Mouse (Mus musculus): ENCODE measurements at regions not wholly inside any gene's neighbourhood (a gene's known extent, or its start where the extent isn't known, plus 50 kb on each side); places are given as distances from the start of the nearest gene placed in this dataset.

DNA sequence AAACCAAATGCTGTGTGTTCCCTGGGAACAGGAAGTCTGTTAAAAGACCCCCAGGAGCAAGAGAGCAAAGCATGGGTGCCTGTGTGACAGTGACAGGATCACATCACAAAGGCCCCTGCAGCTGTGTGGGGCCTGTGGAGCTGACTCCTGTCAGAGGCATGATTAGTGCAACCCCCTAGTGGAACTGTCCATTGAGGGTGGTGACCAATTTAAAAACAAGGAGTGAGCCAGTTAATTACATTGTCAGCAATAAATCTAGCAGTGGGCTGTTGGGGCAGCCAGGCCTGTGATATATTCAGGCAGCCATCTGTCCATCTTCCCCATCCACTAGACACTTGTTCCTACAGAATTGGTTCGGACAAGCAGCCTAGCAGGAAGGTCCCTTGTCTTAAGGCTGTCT is 121.8 kb upstream of the Cxxc4 start:
- H3K27ac ChIP-seq (ENCODE audit: insufficient read depth, low read depth, low read length, poor library complexity, severe bottlenecking), result no peak overlapping the region
- H3K36me3 ChIP-seq (ENCODE audit: control insufficient read depth, insufficient read depth, low read length, poor library complexity, severe bottlenecking), result no peaks in the 10 kb centered on the region
- no peak for DNase-seq (ENCODE audit: low read depth, low spot score)
- no peak overlapping the region for H3K4me3 ChIP-seq (ENCODE audit: insufficient read depth in 1 of 2, low read depth in 1 of 2, low read length in 2 of 2, poor library complexity in 1 of 2, severe bottlenecking in 1 of 2)
- TF ChIP-seq ZNF384 (IDR thresholded peaks at IDR 0.05; ENCODE audit: low read depth, low read length), result no peak
- no peak for TF ChIP-seq ZC3H11A (IDR thresholded peaks at IDR 0.05; ENCODE audit: borderline replicate concordance, low read depth, low read length)
- no peak for TF ChIP-seq CHD2 (IDR thresholded peaks at IDR 0.05; ENCODE audit: low read depth, low read length)
- no peak for TF ChIP-seq HCFC1 (IDR thresholded peaks at IDR 0.05; ENCODE audit: borderline replicate concordance, insufficient read depth, low read length)
- no peak for TF ChIP-seq MAFK (IDR thresholded peaks at IDR 0.05; ENCODE audit: insufficient read depth, low read depth, low read length)
- H3K9ac ChIP-seq (ENCODE audit: insufficient read depth, low read depth, low read length, poor library complexity, severe bottlenecking), result no peak overlapping the region
- H3K4me1 ChIP-seq (ENCODE audit: control insufficient read depth in 2 of 2, insufficient read depth in 2 of 2, low read length in 2 of 2, poor library complexity in 1 of 2), result no peaks in the 10 kb centered on the region
- no peaks in the 10 kb centered on the region for H3K9me3 ChIP-seq (ENCODE audit: control insufficient read depth, insufficient read depth, low read depth, low read length)
- in situ Hi-C loops (cut with MboI; ENCODE audit: low sequenced_read_pairs in 2 of 2, unreplicated experiment in 2 of 2), result no loop called here

DNA sequence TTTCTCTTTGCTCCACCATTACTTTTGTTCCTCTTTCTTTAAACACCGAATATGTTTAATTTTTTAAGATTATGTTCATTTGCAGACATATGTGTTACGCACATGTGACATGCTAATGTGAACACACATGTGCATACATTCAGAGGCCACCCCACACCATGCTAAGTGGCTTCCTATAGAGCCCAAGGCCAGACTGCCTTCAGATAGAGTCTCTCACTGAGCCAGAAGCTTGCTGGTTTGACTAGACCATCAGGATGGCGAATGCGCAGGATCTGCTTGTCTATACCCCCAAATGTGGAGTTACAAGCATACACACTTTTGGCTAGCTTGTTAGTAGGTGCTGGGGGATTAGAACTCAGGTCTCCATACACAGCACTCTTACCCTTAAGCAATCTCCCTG is 121.3 kb upstream of the Cxxc4 start:
- no peaks in the 10 kb centered on the region for H3K36me3 ChIP-seq (ENCODE audit: control insufficient read depth, insufficient read depth, low read length, poor library complexity, severe bottlenecking)
- in situ Hi-C loops (cut with MboI; ENCODE audit: low sequenced_read_pairs in 2 of 2, unreplicated experiment in 2 of 2), result no loop called here
- no peak for DNase-seq (ENCODE audit: low read depth, low spot score)
- no peak overlapping the region for H3K9ac ChIP-seq (ENCODE audit: insufficient read depth, low read depth, low read length, poor library complexity, severe bottlenecking)
- no peaks in the 10 kb centered on the region for H3K9me3 ChIP-seq (ENCODE audit: control insufficient read depth, insufficient read depth, low read depth, low read length)
- no peak overlapping the region for H3K4me3 ChIP-seq (ENCODE audit: insufficient read depth in 1 of 2, low read depth in 1 of 2, low read length in 2 of 2, poor library complexity in 1 of 2, severe bottlenecking in 1 of 2)
- no peaks in the 10 kb centered on the region for H3K4me1 ChIP-seq (ENCODE audit: control insufficient read depth in 2 of 2, insufficient read depth in 2 of 2, low read length in 2 of 2, poor library complexity in 1 of 2)
- no peak overlapping the region for H3K27ac ChIP-seq (ENCODE audit: insufficient read depth, low read depth, low read length, poor library complexity, severe bottlenecking)
- TF ChIP-seq ZNF384 (IDR thresholded peaks at IDR 0.05; ENCODE audit: low read depth, low read length) (no peak), ZC3H11A (IDR thresholded peaks at IDR 0.05; ENCODE audit: borderline replicate concordance, low read depth, low read length) (no peak), MAFK (IDR thresholded peaks at IDR 0.05; ENCODE audit: insufficient read depth, low read depth, low read length) (no peak), CHD2 (IDR thresholded peaks at IDR 0.05; ENCODE audit: low read depth, low read length) (no peak), HCFC1 (IDR thresholded peaks at IDR 0.05; ENCODE audit: borderline replicate concordance, insufficient read depth, low read length) (no peak)

DNA sequence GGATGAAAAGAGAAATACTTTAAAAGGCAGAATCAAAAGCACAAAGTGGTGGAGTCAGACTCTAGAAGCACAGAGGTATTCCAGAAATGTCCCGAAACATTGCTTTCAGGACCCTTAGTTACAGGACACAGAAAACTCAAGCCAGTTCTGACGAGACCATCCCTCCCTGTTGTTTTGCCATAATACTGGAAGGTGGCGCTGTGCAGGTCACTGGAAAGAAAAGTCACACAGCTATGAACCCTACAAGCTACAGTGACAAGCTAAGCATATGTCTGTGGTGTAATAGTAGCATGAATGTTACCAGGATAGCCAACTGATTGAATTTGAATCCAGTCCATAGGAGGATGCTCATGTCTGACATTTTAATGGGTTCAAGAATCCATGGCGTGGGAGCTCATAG is 117.4 kb upstream of the Cxxc4 start:
- no peak overlapping the region for H3K27ac ChIP-seq (ENCODE audit: insufficient read depth, low read depth, low read length, poor library complexity, severe bottlenecking)
- DNase-seq (ENCODE audit: low read depth, low spot score), result no peak
- H3K36me3 ChIP-seq (ENCODE audit: control insufficient read depth, insufficient read depth, low read length, poor library complexity, severe bottlenecking), result no peaks in the 10 kb centered on the region
- H3K9ac ChIP-seq (ENCODE audit: insufficient read depth, low read depth, low read length, poor library complexity, severe bottlenecking), result no peak overlapping the region
- no peak for TF ChIP-seq ZNF384 (IDR thresholded peaks at IDR 0.05; ENCODE audit: low read depth, low read length)
- TF ChIP-seq CHD2 (IDR thresholded peaks at IDR 0.05; ENCODE audit: low read depth, low read length), result no peak
- TF ChIP-seq HCFC1 (IDR thresholded peaks at IDR 0.05; ENCODE audit: borderline replicate concordance, insufficient read depth, low read length), result no peak
- no peak for TF ChIP-seq MAFK (IDR thresholded peaks at IDR 0.05; ENCODE audit: insufficient read depth, low read depth, low read length)
- no peak for TF ChIP-seq ZC3H11A (IDR thresholded peaks at IDR 0.05; ENCODE audit: borderline replicate concordance, low read depth, low read length)
- in situ Hi-C loops (cut with MboI; ENCODE audit: low sequenced_read_pairs in 2 of 2, unreplicated experiment in 2 of 2), result no loop called here
- no peak overlapping the region for H3K4me3 ChIP-seq (ENCODE audit: insufficient read depth in 1 of 2, low read depth in 1 of 2, low read length in 2 of 2, poor library complexity in 1 of 2, severe bottlenecking in 1 of 2)
- H3K9me3 ChIP-seq (ENCODE audit: control insufficient read depth, insufficient read depth, low read depth, low read length), result no peaks in the 10 kb centered on the region
- H3K4me1 ChIP-seq (ENCODE audit: control insufficient read depth in 2 of 2, insufficient read depth in 2 of 2, low read length in 2 of 2, poor library complexity in 1 of 2), result no peaks in the 10 kb centered on the region

DNA sequence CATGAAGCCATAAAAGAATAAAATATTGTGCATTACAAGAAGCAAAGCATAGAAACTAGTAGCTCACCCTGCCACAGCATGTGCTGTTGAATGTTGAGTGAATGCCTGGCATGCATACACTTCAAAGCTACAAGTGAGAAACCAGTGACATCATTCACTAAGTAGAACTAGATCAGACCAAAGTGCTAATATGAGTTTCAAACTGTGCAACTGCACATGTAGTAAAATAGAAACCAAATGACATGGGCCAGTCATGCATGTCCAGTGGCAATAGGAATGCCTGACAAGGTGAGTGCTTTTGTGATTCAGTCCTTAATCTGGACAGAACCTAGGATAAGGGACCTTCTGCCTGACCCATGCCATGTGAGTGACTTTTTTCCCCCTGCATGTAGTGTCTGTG is 111.3 kb upstream of the Cxxc4 start:
- Histone ChIP-seq H3K4me1 (ENCODE audit: control insufficient read depth in 2 of 2, insufficient read depth in 2 of 2, low read length in 2 of 2, poor library complexity in 1 of 2) (no peaks in the 10 kb centered on the region), H3K27ac (ENCODE audit: insufficient read depth, low read depth, low read length, poor library complexity, severe bottlenecking) (no peak overlapping the region), H3K36me3 (ENCODE audit: control insufficient read depth, insufficient read depth, low read length, poor library complexity, severe bottlenecking) (no peaks in the 10 kb centered on the region), H3K4me3 (ENCODE audit: insufficient read depth in 1 of 2, low read depth in 1 of 2, low read length in 2 of 2, poor library complexity in 1 of 2, severe bottlenecking in 1 of 2) (no peak overlapping the region), H3K9me3 (ENCODE audit: control insufficient read depth, insufficient read depth, low read depth, low read length) (no peaks in the 10 kb centered on the region), H3K9ac (ENCODE audit: insufficient read depth, low read depth, low read length, poor library complexity, severe bottlenecking) (no peak overlapping the region)
- no peak for DNase-seq (ENCODE audit: low read depth, low spot score)
- in situ Hi-C loops (cut with MboI; ENCODE audit: low sequenced_read_pairs in 2 of 2, unreplicated experiment in 2 of 2), result no loop called here
- TF ChIP-seq MAFK (IDR thresholded peaks at IDR 0.05; ENCODE audit: insufficient read depth, low read depth, low read length), result no peak
- TF ChIP-seq CHD2 (IDR thresholded peaks at IDR 0.05; ENCODE audit: low read depth, low read length), result no peak
- no peak for TF ChIP-seq ZC3H11A (IDR thresholded peaks at IDR 0.05; ENCODE audit: borderline replicate concordance, low read depth, low read length)
- no peak for TF ChIP-seq ZNF384 (IDR thresholded peaks at IDR 0.05; ENCODE audit: low read depth, low read length)
- TF ChIP-seq HCFC1 (IDR thresholded peaks at IDR 0.05; ENCODE audit: borderline replicate concordance, insufficient read depth, low read length), result no peak

DNA sequence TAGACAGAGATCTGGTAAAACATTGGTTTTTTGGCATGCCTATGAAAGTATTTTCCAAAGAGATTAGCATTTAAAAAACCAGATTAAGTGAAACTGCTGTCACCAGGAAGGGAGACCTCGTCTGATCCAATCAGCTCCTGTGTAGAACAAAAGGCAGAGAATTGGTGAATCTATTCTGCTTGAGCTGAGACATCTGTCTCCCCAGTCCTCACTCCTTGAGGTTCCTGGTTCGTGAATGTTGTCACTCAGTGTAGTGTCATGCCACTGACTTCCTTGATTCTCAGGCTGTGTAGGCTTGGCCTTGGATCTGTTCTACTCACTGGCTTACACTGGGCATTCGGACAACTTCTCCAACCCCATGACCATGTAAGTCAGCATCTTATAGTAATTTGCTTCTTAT is 105.9 kb upstream of the Cxxc4 start:
- no peaks in the 10 kb centered on the region for H3K36me3 ChIP-seq (ENCODE audit: control insufficient read depth, insufficient read depth, low read length, poor library complexity, severe bottlenecking)
- H3K27ac ChIP-seq (ENCODE audit: insufficient read depth, low read depth, low read length, poor library complexity, severe bottlenecking), result no peak overlapping the region
- no peaks in the 10 kb centered on the region for H3K4me1 ChIP-seq (ENCODE audit: control insufficient read depth in 2 of 2, insufficient read depth in 2 of 2, low read length in 2 of 2, poor library complexity in 1 of 2)
- H3K4me3 ChIP-seq (ENCODE audit: insufficient read depth in 1 of 2, low read depth in 1 of 2, low read length in 2 of 2, poor library complexity in 1 of 2, severe bottlenecking in 1 of 2), result no peak overlapping the region
- no peaks in the 10 kb centered on the region for H3K9me3 ChIP-seq (ENCODE audit: control insufficient read depth, insufficient read depth, low read depth, low read length)
- in situ Hi-C loops (cut with MboI; ENCODE audit: low sequenced_read_pairs in 2 of 2, unreplicated experiment in 2 of 2), result no loop called here
- H3K9ac ChIP-seq (ENCODE audit: insufficient read depth, low read depth, low read length, poor library complexity, severe bottlenecking), result no peak overlapping the region
- TF ChIP-seq ZC3H11A (IDR thresholded peaks at IDR 0.05; ENCODE audit: borderline replicate concordance, low read depth, low read length) (no peak), ZNF384 (IDR thresholded peaks at IDR 0.05; ENCODE audit: low read depth, low read length) (no peak), CHD2 (IDR thresholded peaks at IDR 0.05; ENCODE audit: low read depth, low read length) (no peak), HCFC1 (IDR thresholded peaks at IDR 0.05; ENCODE audit: borderline replicate concordance, insufficient read depth, low read length) (no peak), MAFK (IDR thresholded peaks at IDR 0.05; ENCODE audit: insufficient read depth, low read depth, low read length) (no peak)
- no peak for DNase-seq (ENCODE audit: low read depth, low spot score)

All from ES-E14 (cell line).